Mouse (Mus musculus): ENCODE data around the gene Cask.

DNA sequence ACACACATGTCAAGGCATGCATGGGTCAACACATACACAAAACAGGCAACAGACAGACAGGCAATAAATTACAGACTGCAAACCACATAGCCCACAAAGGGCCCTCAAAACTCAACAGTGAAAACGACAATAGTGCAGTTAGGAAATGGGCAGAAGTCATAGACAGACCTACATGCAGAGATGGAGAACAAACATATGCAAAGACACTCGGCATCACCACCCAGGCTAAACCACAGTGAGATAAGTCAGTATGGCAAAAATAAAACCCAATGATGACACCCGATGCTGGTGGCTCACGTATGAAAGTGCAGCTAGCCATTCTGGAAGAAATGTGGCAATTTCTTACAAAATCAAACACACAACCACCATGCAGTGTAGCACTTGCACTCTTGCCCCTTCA lies 350.9 kb downstream of the Cask start:
- TF ChIP-seq CTCF (IDR thresholded peaks at IDR 0.05; ENCODE audit: extremely low read depth, insufficient read length, insufficient replicate concordance, low read depth, low read length) (no peak), POLR2A (IDR thresholded peaks at IDR 0.05; ENCODE audit: low read depth, low read length) (no peak)
